Mouse (Mus musculus) hindbrain, embryonic 16.5 days (tissue): ENCODE measurements around the gene Myoz1. TPM values are rescaled to one million over a fixed set of nuclear protein-coding genes. Genes with fewer than 3 reads are reported as not detected.

Experiments
- ATAC-seq: fragments of 200-750 bp; cut with Nextera tagmentation; 2 replicates; pipeline ENCODE4 v1.8.0; 2017; ENCODE audit warnings: moderate TSS enrichment, moderate library complexity
- H3K27ac ChIP-seq: fragments of 300-500 bp; sonication (generic); 2 replicates; pipeline ENCODE4 v1.5.1; 2014; ENCODE audit warnings: low read depth, mild to moderate bottlenecking, control low read depth, low read length, moderate library complexity
- H3K27me3 ChIP-seq: fragments of 300-500 bp; sonication (generic); replicated peaks from 2 replicates; pipeline ENCODE4 v1.6.1; 2014; ENCODE audit warnings: low read length; ENCODE audit not compliant: control insufficient read depth, insufficient read depth
- H3K36me3 ChIP-seq: fragments of 300-500 bp; sonication (generic); 2 replicates; pipeline ENCODE4 v1.6.1; 2014; ENCODE audit warnings: mild to moderate bottlenecking, low read length, moderate library complexity, mixed read lengths; ENCODE audit not compliant: control insufficient read depth, insufficient read depth
- H3K4me1 ChIP-seq: fragments of 300-500 bp; sonication (generic); 2 replicates; pipeline ENCODE4 v1.6.1; 2014; ENCODE audit warnings: low read depth, low read length; ENCODE audit not compliant: control insufficient read depth, insufficient read depth
- H3K4me2 ChIP-seq: fragments of 300-500 bp; sonication (generic); 2 replicates; pipeline ENCODE4 v1.6.1; 2014; ENCODE audit warnings: mild to moderate bottlenecking, low read length, control low read depth, moderate library complexity
- H3K4me3 ChIP-seq: fragments of 300-500 bp; sonication (generic); 2 replicates; pipeline ENCODE4 v1.5.1; 2014; ENCODE audit warnings: mild to moderate bottlenecking, low read length, control low read depth, moderate library complexity
- H3K9ac ChIP-seq: fragments of 300-500 bp; sonication (generic); 2 replicates; pipeline ENCODE4 v1.6.1; 2014; ENCODE audit warnings: low read depth, mild to moderate bottlenecking, control low read depth, low read length, moderate library complexity
- H3K9me3 ChIP-seq: fragments of 300-500 bp; sonication (generic); 2 replicates; pipeline ENCODE4 v1.6.1; 2014; ENCODE audit warnings: mild to moderate bottlenecking, low read length, moderate library complexity; ENCODE audit not compliant: control insufficient read depth
- WGBS: fragments of 180-500 bp; shearing (Covaris S2); extraction: QIAGEN DNeasy Blood & Tissue Kit; methylation state at CpG from one replicate; pipeline ENCODE4 v1.1.7; 2014; 5-methylcytosine and 5-hydroxymethylcytosine counted together
- polyA plus RNA-seq: library from polyadenylated mRNA; unstranded; fragments of >200 nt; fragmentation: Nextera tagmentation; extraction: Ambion mirVana; gene quantifications from 2 replicates; pipeline ENCODE4 v1.2.1, GENCODE M21; 2015

Myoz1 gene
- polyA plus RNA-seq, 1 experiment from 2014 or later = 0.15 TPM

DNA sequence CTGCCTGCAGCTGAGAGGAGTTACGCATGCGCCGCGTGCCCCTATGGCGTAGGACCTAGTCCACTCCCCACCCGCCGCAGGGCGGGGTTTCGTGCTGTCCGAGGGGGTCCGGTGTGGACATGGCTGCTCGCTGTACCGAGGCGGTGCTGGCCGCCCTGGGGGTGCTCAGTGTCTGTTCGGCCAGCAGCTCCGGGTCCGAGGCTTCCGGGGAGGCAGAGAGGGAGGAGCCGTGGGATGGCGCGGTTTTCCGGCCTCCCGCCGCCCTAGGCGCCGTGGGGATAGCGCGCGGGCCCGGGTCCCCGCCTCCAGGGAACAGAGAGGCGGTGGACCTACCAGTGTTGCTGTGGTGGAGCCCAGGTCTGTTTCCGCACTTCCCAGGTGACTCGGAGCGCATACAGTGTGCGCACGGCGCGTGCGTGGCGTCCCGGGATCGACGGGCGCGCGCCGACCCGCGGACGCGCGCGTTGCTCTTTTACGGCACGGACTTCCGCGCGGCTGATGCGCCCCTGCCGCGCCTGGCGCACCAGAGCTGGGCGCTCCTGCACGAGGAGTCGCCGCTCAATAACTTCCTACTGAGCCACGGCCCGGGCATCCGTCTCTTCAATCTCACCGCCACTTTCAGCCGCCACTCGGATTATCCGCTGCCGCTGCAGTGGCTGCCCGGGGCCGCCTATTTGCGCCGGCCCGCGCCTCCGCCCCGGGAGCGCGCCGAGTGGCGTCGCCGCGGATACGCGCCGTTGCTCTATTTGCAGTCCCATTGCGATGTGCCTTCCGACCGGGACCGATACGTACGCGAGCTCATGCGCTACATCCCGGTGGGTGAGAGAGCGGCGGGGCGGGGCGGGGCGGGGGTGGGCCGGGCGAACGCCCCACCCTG, 38.8 kb upstream of the Myoz1 start, which contains the start of gene Fut11:
Gene Fut11, plus strand, starts transcription at position 85 of the 877 bp plus-strand sequence.
- no peaks in the 10 kb centered on the region for H3K9me3 ChIP-seq
- ATAC-seq = peak; percentile 94
- H3K4me2 ChIP-seq = peak within 1 kb of the TSS; percentile 91
- WGBS = under 1% methylated on average over 107 of the region's 111 CpGs
- peak within 1 kb of the TSS; percentile 100 for H3K27ac ChIP-seq
- H3K9ac ChIP-seq = peak within 1 kb of the TSS; percentile 98
- peaks cover 49% of the 10 kb centered on the region for H3K4me1 ChIP-seq
- peaks cover 29% of the 10 kb centered on the region for H3K36me3 ChIP-seq
- no peaks in the 10 kb centered on the region for H3K27me3 ChIP-seq
- H3K4me3 ChIP-seq = peak within 1 kb of the TSS; percentile 95

DNA sequence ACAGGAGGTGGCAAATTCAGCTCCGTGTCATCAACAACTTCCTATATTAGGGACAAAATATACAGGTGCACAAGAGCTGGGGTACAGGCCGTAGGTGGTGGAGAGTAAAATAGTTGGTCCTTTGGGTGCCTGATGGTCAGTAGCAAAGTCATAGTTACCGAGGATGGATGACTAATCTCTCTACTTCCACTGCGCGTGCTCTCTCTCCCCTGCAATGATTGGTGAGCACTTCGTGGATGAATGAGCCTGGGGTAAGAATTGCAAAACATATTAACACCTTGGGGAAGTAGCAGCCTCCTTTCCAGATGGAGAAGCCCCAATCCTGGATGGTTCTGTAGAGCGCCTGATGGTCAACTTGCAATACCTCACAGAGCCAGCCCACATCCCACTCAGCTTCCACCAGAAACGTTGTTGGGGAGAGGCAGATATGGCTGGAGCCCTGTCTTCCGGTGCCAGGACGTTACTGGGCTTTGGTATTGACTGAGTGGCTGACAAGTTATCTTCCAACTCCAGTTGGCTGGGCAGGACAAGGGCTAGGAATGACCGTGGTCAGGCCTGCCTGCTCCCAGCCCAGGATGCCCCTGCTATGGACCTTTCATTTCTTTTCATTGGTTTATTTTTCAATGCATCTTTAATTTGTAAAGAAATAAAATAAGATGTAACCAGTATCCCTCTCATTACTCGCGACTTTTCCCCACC, 38.0 kb upstream of the Myoz1 start:
- H3K4me3 ChIP-seq = peak overlapping the region; percentile 95
- H3K4me1 ChIP-seq = peaks cover 43% of the 10 kb centered on the region
- peak overlapping the region; percentile 98 for H3K9ac ChIP-seq
- H3K36me3 ChIP-seq = peaks cover 36% of the 10 kb centered on the region
- peak overlapping the region; percentile 91 for H3K4me2 ChIP-seq
- ATAC-seq = peak; percentile 19
- WGBS = 45% methylated on average over 13 of the region's 13 CpGs
- H3K9me3 ChIP-seq = no peaks in the 10 kb centered on the region
- H3K27me3 ChIP-seq = no peaks in the 10 kb centered on the region
- peak overlapping the region; percentile 100 for H3K27ac ChIP-seq

DNA sequence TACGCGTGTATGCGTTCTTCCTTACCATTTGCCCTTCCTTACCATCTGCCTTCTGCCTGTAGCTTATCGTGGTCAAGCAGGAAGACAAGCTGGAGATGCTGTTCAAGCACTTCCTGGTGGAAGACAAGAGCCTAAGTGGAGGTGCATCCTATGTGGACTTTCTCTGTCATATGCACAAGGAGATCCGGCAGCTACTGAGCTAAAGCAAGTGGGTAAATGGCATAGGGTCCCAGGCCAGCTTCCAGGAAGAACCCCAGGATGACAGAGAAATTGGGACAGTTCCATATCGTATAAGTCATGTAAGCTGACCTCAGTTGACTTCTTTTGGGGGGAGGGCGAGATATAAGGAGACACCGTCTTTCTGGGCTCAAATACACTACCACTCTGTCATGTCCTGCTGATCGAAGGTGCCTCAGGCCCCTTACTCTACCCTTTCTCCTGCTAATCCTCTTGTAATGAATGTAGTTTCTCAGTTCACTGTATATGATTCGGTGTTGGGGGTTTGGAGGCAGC, 37.3 kb upstream of the Myoz1 start:
- Histone ChIP-seq H3K9me3 (no peaks in the 10 kb centered on the region), H3K36me3 (peaks cover 43% of the 10 kb centered on the region), H3K27me3 (no peaks in the 10 kb centered on the region), H3K9ac (no peak overlapping the region), H3K4me1 (peaks cover 36% of the 10 kb centered on the region), H3K27ac (no peak overlapping the region), H3K4me2 (no peak overlapping the region), H3K4me3 (no peak overlapping the region)
- no peak for ATAC-seq
- WGBS = 91% methylated on average over 10 of the region's 10 CpGs

DNA sequence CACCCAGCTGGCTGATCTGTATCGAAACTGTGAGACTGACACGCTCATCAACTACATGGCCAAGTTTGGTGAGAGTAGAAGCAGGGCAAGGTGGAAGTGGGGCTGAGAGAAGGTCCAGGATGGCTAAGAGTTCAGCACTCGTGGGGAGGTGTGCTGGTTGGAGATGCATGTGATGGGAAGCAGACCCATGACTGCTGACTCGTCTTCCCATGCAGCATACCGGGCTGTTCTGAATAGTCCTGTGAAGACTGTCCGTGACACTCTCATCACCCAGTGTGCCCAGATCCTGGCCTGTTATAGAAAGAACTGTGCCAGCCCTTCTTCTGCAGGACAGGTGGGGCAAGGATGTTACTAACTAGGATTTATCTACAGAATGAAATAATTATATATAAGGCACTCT, 35.4 kb upstream of the Myoz1 start:
- no peak for ATAC-seq
- H3K27me3 ChIP-seq = no peaks in the 10 kb centered on the region
- H3K9me3 ChIP-seq = no peaks in the 10 kb centered on the region
- 93% methylated on average over 6 of the region's 6 CpGs for WGBS
- H3K4me3 ChIP-seq = no peak overlapping the region
- no peak overlapping the region for H3K27ac ChIP-seq
- H3K4me1 ChIP-seq = peaks cover 18% of the 10 kb centered on the region
- H3K9ac ChIP-seq = no peak overlapping the region
- no peak overlapping the region for H3K4me2 ChIP-seq
- peaks cover 60% of the 10 kb centered on the region for H3K36me3 ChIP-seq

DNA sequence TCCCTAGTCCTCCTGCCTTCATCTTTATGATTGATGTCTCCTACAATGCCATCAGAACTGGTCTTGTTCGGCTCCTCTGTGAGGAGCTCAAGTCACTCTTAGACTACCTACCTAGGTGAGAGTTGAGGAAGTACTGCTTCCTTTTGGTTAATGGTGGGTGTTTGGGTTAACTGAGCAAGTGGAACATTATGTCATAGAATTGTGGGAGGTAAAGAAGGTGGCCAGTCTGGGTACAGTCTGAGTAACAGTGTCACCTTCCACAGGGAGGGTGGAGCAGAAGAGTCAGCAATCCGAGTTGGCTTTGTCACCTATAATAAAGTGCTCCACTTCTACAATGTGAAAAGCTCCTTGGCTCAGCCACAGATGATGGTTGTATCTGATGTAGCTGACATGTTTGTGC, 32.7 kb upstream of the Myoz1 start:
- no peak overlapping the region for H3K27ac ChIP-seq
- ATAC-seq = no peak
- H3K4me2 ChIP-seq = no peak overlapping the region
- WGBS = 94% methylated on average over 2 of the region's 2 CpGs
- H3K4me3 ChIP-seq = no peak overlapping the region
- peaks cover 70% of the 10 kb centered on the region for H3K36me3 ChIP-seq
- no peaks in the 10 kb centered on the region for H3K27me3 ChIP-seq
- H3K9me3 ChIP-seq = no peaks in the 10 kb centered on the region
- no peak overlapping the region for H3K9ac ChIP-seq
- peaks cover 1% of the 10 kb centered on the region for H3K4me1 ChIP-seq

DNA sequence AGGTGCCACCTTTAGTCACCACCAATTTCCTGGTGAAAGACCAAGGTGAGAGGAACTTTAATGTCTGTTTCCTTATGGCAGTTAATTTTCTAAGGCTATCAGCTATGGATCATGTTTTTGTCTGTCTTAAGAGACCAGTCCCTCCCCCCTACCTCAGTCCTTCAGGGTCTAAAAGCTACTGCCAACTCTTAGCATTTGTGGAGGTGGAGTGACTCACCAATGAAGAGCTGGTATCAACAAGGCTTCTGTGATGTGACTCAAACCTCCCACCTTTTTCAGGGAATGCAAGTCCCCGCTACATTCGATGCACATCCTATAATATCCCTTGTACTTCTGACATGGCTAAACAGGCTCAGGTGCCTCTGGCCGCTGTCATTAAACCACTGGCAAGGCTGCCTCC, 30.2 kb upstream of the Myoz1 start:
- Histone ChIP-seq H3K27ac (no peak overlapping the region), H3K4me1 (no peaks in the 10 kb centered on the region), H3K4me3 (no peak overlapping the region), H3K9me3 (no peaks in the 10 kb centered on the region), H3K27me3 (no peaks in the 10 kb centered on the region), H3K36me3 (peaks cover 66% of the 10 kb centered on the region), H3K9ac (no peak overlapping the region), H3K4me2 (no peak overlapping the region)
- 99% methylated on average over 3 of the region's 3 CpGs for WGBS
- no peak for ATAC-seq

DNA sequence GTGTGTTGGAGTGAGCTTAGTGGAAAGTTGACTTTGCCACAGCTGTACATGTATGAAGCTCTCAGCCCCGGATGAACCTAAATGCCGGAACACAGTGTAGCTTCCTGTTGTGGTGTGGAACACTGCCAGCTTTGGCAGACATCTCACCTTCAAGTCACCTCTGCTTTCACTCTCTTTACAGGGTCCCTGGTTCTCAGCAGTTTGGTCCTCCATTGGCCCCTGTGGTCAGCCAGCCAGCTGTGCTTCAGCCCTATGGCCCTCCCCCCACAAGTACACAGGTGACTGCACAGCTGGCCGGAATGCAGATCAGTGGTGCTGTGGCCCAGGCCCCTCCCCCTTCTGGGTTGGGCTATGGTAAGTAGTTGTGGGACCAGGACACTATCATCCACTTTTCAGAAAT, 26.2 kb upstream of the Myoz1 start:
- ATAC-seq = no peak
- WGBS = 75% methylated on average over 3 of the region's 3 CpGs
- H3K27ac ChIP-seq = no peak overlapping the region
- H3K36me3 ChIP-seq = peaks cover 58% of the 10 kb centered on the region
- H3K27me3 ChIP-seq = no peaks in the 10 kb centered on the region
- no peak overlapping the region for H3K4me3 ChIP-seq
- no peak overlapping the region for H3K4me2 ChIP-seq
- H3K9me3 ChIP-seq = no peaks in the 10 kb centered on the region
- no peaks in the 10 kb centered on the region for H3K4me1 ChIP-seq
- no peak overlapping the region for H3K9ac ChIP-seq

DNA sequence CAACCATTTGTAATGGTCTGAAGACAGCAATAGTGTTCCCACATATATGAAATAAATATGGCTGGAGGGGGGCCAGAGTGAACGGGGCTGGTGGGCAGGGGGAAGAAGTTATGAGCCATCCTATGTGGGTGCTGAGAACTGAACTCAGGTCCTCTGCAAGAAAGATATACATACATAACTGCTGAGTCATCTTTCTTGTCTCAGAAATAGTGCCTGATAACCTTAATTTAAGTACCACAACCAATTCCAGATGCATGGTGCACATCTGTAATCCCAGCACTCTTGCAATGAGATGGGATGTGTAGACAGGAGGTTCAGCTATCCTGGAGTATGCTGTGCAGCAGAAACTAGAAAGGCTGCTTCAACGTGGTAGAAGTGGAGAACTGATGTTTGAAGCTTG, 25.4 kb upstream of the Myoz1 start:
- Histone ChIP-seq H3K27ac (no peak overlapping the region), H3K4me2 (no peak overlapping the region), H3K4me3 (no peak overlapping the region), H3K4me1 (no peaks in the 10 kb centered on the region), H3K36me3 (peaks cover 56% of the 10 kb centered on the region), H3K9ac (no peak overlapping the region), H3K9me3 (no peaks in the 10 kb centered on the region), H3K27me3 (no peaks in the 10 kb centered on the region)
- ATAC-seq = no peak
- 90% methylated on average over 2 of the region's 2 CpGs for WGBS

DNA sequence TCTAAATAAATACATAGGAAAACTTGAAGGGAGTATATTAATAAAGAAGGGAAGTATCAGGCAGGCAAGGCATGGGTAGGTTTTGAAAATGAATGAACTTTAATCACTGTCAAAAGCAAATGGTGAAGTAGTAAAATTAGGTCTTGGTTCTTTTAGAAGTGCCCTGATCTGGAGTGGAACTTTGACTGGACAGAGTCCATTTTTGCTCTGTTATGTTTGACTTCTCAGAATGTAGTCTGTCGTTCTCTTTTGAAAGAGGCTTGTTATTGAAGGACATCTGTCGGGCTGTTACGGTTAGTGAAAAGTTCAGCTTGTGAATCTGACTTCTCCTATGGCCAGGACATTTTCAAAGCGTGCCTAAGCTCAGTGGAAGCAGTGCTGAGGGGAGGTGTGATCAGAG, 21.6 kb upstream of the Myoz1 start:
- no peak for ATAC-seq
- Histone ChIP-seq H3K4me2 (no peak overlapping the region), H3K9me3 (no peaks in the 10 kb centered on the region), H3K9ac (no peak overlapping the region), H3K4me3 (no peak overlapping the region), H3K27me3 (no peaks in the 10 kb centered on the region), H3K4me1 (peaks cover 14% of the 10 kb centered on the region), H3K27ac (no peak overlapping the region), H3K36me3 (peaks cover 45% of the 10 kb centered on the region)
- 99% methylated on average over 4 of the region's 4 CpGs for WGBS
